ENCODE assay signal across 14 mouse cellular contexts in the genomic region with DNA sequence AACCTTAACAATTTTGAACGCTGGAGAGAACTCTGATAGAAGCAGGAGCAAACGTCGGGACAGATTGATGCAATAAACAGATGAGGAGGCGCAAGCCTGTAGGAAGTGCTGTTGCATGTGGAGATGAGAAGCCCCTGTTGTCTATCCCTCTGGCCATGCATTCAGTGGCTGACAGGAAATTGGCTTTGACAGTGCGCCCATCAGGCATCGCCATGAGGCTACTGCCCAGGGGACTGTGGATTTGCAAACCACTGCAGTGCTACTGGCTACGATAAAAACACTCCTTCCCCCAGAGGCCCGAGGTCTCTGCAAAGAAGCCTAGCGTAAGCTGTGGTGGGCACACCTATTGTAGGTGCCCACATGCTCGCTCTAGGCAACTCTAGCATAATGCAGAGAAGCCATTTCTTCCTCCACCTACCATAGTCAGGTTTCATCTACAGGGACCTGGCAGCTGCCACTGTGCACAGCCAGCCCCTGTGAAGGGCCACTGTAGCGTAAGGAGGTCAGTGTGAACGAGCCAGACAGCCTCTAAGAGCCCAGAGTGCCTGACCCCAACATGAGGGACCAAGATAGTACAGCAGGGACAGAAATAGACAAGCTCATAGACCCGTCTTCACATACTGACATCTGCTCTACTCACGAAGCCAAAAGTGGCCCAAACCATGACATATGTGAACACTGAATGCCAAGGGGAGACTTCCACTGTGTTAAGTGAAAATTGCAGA. TPM values are rescaled to one million over a fixed set of nuclear protein-coding genes. Genes with fewer than 3 reads are reported as not detected.
DNase-seq lines count a peak whose midpoint lies in the region; ATAC-seq and TF ChIP-seq lines count a peak whose summit lies in the region.
"Had no signal": no experiment of that assay in that cellular context is flagged by ENCODE, and none has a peak within 500 bp of the region (broad histone marks: within the 10 kb centered on the region; RNA-seq: fewer than 3 reads in every experiment).

No protein-coding gene starts in this region.

- no peaks in the 10 kb centered on the region for H3K4me1 ChIP-seq in forebrain, postnatal 0 days (ENCODE audit: insufficient read depth)
- H3K4me1 ChIP-seq in forebrain, embryonic 12.5 days: no peaks in the 10 kb centered on the region
- H3K4me1 ChIP-seq in heart, embryonic 13.5 days: peaks cover 11% of the 10 kb centered on the region
- H3K4me1 ChIP-seq in intestine, postnatal 0 days (replicated peaks; ENCODE audit: control insufficient read depth, insufficient read depth, low read length): no peaks in the 10 kb centered on the region
- H3K4me1 ChIP-seq: lung, embryonic 15.5 days had no signal

- peak; percentile 35 for DNase-seq in forebrain, postnatal 0 days
- no peak for DNase-seq in layer of hippocampus, adult 2 months (ENCODE audit: low spot score in 2 of 2)
- DNase-seq in layer of hippocampus, postnatal 36 days: no peak
- DNase-seq in cerebellum, adult 9-10 months: peak; percentile 93
- DNase-seq in kidney, postnatal 14 days: no peak
- DNase-seq: adrenal gland, adult 2 months; kidney, postnatal 4 days; liver; spleen, adult 18-20 months had no signal

- no peaks in the 10 kb centered on the region for H3K9me3 ChIP-seq in forebrain, postnatal 0 days (ENCODE audit: low read length)
- no peaks in the 10 kb centered on the region for H3K9me3 ChIP-seq in forebrain, embryonic 12.5 days
- no peaks in the 10 kb centered on the region for H3K9me3 ChIP-seq in heart, embryonic 13.5 days
- H3K9me3 ChIP-seq in intestine, postnatal 0 days (ENCODE audit: control insufficient read depth): no peaks in the 10 kb centered on the region
- H3K9me3 ChIP-seq: lung, embryonic 15.5 days; megakaryocyte, embryonic 14.5 days had no signal

- TF ChIP-seq CTCF in forebrain, postnatal 0 days (IDR thresholded peaks at IDR 0.05; ENCODE audit: low read depth): no peak
- no peak for TF ChIP-seq CTCF in layer of hippocampus, adult 2 months (conservative IDR thresholded peaks at IDR 0.05)
- no peak for TF ChIP-seq CTCF in intestine, postnatal 0 days (IDR thresholded peaks at IDR 0.05; ENCODE audit: low read depth)

- ATAC-seq in forebrain, postnatal 0 days: peak; percentile 76
- ATAC-seq in forebrain, embryonic 12.5 days (ENCODE audit: low FRiP score): no peak
- no peak for ATAC-seq in heart, embryonic 13.5 days (ENCODE audit: extremely low read depth, insufficient number of reproducible peaks, low FRiP score, low TSS enrichment)
- no peak for ATAC-seq in intestine, postnatal 0 days

- no peak overlapping the region for H3K4me3 ChIP-seq in forebrain, postnatal 0 days (ENCODE audit: low read depth, low read length)
- no peak overlapping the region for H3K4me3 ChIP-seq in forebrain, embryonic 12.5 days (replicated peaks)
- H3K4me3 ChIP-seq in layer of hippocampus, adult 2 months: no peak overlapping the region
- no peak overlapping the region for H3K4me3 ChIP-seq in heart, embryonic 13.5 days
- H3K4me3 ChIP-seq in intestine, postnatal 0 days (ENCODE audit: low read depth, low read length): no peak overlapping the region
- H3K4me3 ChIP-seq: lung, embryonic 15.5 days; megakaryocyte, embryonic 14.5 days had no signal

- no peak overlapping the region for H3K27ac ChIP-seq in forebrain, postnatal 0 days (ENCODE audit: low read depth, low read length)
- no peak overlapping the region for H3K27ac ChIP-seq in forebrain, embryonic 12.5 days
- H3K27ac ChIP-seq in layer of hippocampus, adult 2 months: peak overlapping the region; percentile 85
- peak overlapping the region; percentile 36 for H3K27ac ChIP-seq in heart, embryonic 13.5 days (replicated peaks)
- H3K27ac ChIP-seq in intestine, postnatal 0 days (ENCODE audit: low read depth, low read length): no peak overlapping the region
- H3K27ac ChIP-seq: lung, embryonic 15.5 days had no signal

- 82% methylated on average over 14 of the region's 14 CpGs for WGBS in forebrain, postnatal 0 days
- WGBS in forebrain, embryonic 12.5 days: 92% methylated on average over 14 of the region's 14 CpGs
- 65% methylated on average over 14 of the region's 14 CpGs for WGBS in heart, embryonic 13.5 days
- 82% methylated on average over 14 of the region's 14 CpGs for WGBS in intestine, postnatal 0 days

- peaks cover 91% of the 10 kb centered on the region for H3K36me3 ChIP-seq in forebrain, postnatal 0 days (ENCODE audit: insufficient read depth)
- peaks cover 99% of the 10 kb centered on the region for H3K36me3 ChIP-seq in forebrain, embryonic 12.5 days (replicated peaks)
- peaks cover 100% of the 10 kb centered on the region for H3K36me3 ChIP-seq in heart, embryonic 13.5 days
- H3K36me3 ChIP-seq in intestine, postnatal 0 days (ENCODE audit: control insufficient read depth, insufficient read depth): peaks cover 90% of the 10 kb centered on the region

- no peak overlapping the region for H3K4me2 ChIP-seq in forebrain, postnatal 0 days (ENCODE audit: low read depth)
- H3K4me2 ChIP-seq in forebrain, embryonic 12.5 days: no peak overlapping the region
- H3K4me2 ChIP-seq in heart, embryonic 13.5 days: no peak overlapping the region
- no peak overlapping the region for H3K4me2 ChIP-seq in intestine, postnatal 0 days (replicated peaks; ENCODE audit: low read depth)
- H3K4me2 ChIP-seq: lung, embryonic 15.5 days had no signal

- H3K27me3 ChIP-seq in forebrain, postnatal 0 days (ENCODE audit: insufficient read depth, low read length): no peaks in the 10 kb centered on the region
- no peaks in the 10 kb centered on the region for H3K27me3 ChIP-seq in forebrain, embryonic 12.5 days
- H3K27me3 ChIP-seq in heart, embryonic 13.5 days (replicated peaks): no peaks in the 10 kb centered on the region
- H3K27me3 ChIP-seq in intestine, postnatal 0 days (replicated peaks; ENCODE audit: control insufficient read depth, insufficient read depth, low read length): no peaks in the 10 kb centered on the region
- H3K27me3 ChIP-seq: lung, embryonic 15.5 days; megakaryocyte, embryonic 14.5 days had no signal

- no peak overlapping the region for H3K9ac ChIP-seq in forebrain, postnatal 0 days
- no peak overlapping the region for H3K9ac ChIP-seq in forebrain, embryonic 12.5 days
- peak overlapping the region; percentile 50; the same call in 1 of the 2 replicates for H3K9ac ChIP-seq in heart, embryonic 13.5 days
- H3K9ac ChIP-seq in intestine, postnatal 0 days (ENCODE audit: low read depth, low read length): no peak overlapping the region
- H3K9ac ChIP-seq: lung, embryonic 15.5 days had no signal

RNA-seq across cellular contexts. Expression of gene St3gal3, which starts 15.4 kb away (rescaled TPM):
- total RNA-seq in forebrain, postnatal 0 days (2014; rRNA removed): 32.6 and 36.1 TPM in 2 replicates
- polyA plus RNA-seq in forebrain, postnatal 0 days (2015; fragmentation: Nextera tagmentation; extraction: Ambion mirVana): 11.2 and 11.3 TPM in 2 replicates
- 8.5 TPM in 2 replicates for polyA plus RNA-seq in forebrain, embryonic 12.5 days (2016; fragmentation: Nextera tagmentation; extraction: Ambion mirVana)
- total RNA-seq in layer of hippocampus, adult 2 months (2021): 10 to 100 TPM; 41.9 to 42.1 TPM
- 10 to 100 TPM; 43.3 to 45.3 TPM for total RNA-seq in layer of hippocampus, postnatal 36 days (2021)
- polyA plus RNA-seq in heart, embryonic 13.5 days (2015; fragmentation: Nextera tagmentation; extraction: Ambion mirVana): 7.0 and 8.0 TPM in 2 replicates
- 15.6 and 15.7 TPM in 2 replicates for polyA plus RNA-seq in intestine, postnatal 0 days (2015; fragmentation: Nextera tagmentation; extraction: Ambion mirVana)

RNA-seq across cellular contexts. Expression of gene Kdm4a, which starts 29.7 kb away (rescaled TPM):
- 96.5 and 122 TPM in 2 replicates for total RNA-seq in forebrain, postnatal 0 days (2014; rRNA removed)
- polyA plus RNA-seq in forebrain, postnatal 0 days (2015; fragmentation: Nextera tagmentation; extraction: Ambion mirVana): 29.7 and 39.0 TPM in 2 replicates
- 58.5 and 58.6 TPM in 2 replicates for polyA plus RNA-seq in forebrain, embryonic 12.5 days (2016; fragmentation: Nextera tagmentation; extraction: Ambion mirVana)
- total RNA-seq in layer of hippocampus, adult 2 months (2021): 10 to 100 TPM; 48.8 to 50.1 TPM
- total RNA-seq in layer of hippocampus, postnatal 36 days (2021): 10 to 100 TPM; 47.0 to 55.4 TPM
- 21.2 and 24.4 TPM in 2 replicates for polyA plus RNA-seq in heart, embryonic 13.5 days (2015; fragmentation: Nextera tagmentation; extraction: Ambion mirVana)
- polyA plus RNA-seq in intestine, postnatal 0 days (2015; fragmentation: Nextera tagmentation; extraction: Ambion mirVana): 11.6 and 13.1 TPM in 2 replicates

Comparison
In these comparisons a context has a peak if more than half of its experiments do, and no peak if none do; other contexts are left out.
1. DNase-seq: peak in forebrain, postnatal 0 days (single experiment) and cerebellum, adult 9-10 months (single experiment); none in layer of hippocampus, adult 2 months (0 of 2), layer of hippocampus, postnatal 36 days (0 of 2) and kidney, postnatal 14 days (single experiment).
2. H3K27ac ChIP-seq: peak in layer of hippocampus, adult 2 months (single experiment) and heart, embryonic 13.5 days (single experiment); none in forebrain, postnatal 0 days (single experiment), forebrain, embryonic 12.5 days (single experiment) and intestine, postnatal 0 days (single experiment).